Mouse (Mus musculus) R1 (cell line): ENCODE results near the gene Rexo1.
"Not testable (repeated sequence)": the region's sequence is repeated elsewhere in the genome, so short reads cannot be mapped to it uniquely, and the experiment has no call there.

ENCODE experiments used
- DNase-seq: peaks from one replicate; pipeline ENCODE4 v3.0.0-alpha.2; 2018; ENCODE audit warnings: low read depth, low spot score

The Rexo1 gene

DNA sequence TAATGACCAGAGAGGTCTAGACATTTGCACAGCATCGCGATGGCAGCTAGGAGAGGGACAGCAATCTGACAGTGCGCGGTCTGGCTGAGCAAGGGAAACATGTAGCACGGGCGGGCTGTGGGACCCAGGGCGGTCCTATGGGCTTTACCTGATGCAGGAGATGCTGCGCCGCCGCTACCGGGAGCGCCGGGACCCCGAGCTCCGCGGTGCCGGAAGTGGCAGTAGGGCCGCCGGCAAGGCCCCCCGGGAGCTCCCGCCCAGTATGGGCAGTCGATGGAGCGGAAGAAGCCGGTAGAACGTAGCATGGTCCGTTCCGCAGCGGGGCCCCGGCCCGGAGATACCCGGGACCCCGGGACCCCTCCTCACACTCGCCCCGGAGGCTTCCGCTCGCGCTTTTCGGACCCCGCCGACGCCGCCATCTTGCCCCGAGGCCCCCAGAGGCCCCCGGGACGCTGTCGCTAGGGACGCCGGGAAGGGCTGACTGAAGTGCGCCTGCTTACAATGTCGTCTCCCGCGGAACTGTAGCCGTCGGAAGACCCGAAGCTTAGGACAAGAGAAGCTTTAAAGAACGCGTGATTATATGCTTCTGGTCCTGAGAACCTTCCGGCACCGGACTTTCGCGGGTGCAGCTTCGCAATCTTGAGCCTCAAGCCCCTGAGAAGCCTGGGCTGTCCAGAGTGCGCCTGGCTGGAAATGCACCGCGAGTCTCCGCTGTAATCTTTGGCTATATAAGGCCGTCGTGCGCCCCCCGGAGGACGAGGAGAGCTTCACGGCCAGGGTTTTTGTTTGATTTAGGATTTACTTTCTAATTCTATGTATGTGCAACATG, at the start of gene Rexo1:
Gene Rexo1 (minus strand): TSS at position 445 of the 829 bp plus-strand sequence.
- DNase-seq: peak; percentile 96

GRCm38 (mm10) chr10:80611024-80611423, 49.7 kb upstream of the Rexo1 start:
- DNase-seq: peak; percentile 62

DNA sequence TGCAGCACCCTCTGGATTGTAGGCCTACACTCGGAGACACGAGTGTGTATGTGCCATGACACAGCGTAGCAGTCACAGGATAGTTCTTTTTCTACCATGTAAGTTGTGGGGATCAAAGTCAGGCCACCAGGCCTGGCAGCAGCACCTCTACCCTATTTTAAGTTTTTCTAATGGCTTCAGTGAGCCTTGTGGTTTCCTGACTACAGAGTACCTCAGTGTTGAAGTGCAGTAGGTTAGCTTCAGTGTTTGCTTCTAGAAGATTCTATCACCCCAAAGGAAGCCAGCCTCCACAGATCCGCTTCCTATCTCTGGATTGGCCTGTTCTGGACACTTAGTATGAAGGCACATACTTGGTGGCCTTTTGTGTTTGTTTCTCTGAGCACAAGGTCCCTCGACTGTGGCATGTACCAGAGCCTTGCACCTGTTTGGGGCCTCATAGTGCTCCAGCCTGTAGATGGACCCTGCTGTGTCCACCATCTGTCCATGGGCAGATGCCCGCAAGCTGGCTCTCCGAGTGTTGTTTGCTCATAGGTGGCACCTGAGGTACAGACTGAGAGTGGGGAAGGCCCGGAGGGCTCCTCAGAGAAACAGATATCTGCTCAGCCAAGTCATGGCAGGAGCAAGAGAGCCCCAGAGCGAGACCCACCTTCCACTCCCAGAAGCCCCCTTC, 48.9 kb upstream of the Rexo1 start:
- no peak for DNase-seq

- no peak for DNase-seq
Observed at GRCm38 (mm10) chr10:80609269-80609924, 48.0 kb upstream of the Rexo1 start.

- no peak for DNase-seq
Observed at GRCm38 (mm10) chr10:80608435-80608834, 47.1 kb upstream of the Rexo1 start.

DNA sequence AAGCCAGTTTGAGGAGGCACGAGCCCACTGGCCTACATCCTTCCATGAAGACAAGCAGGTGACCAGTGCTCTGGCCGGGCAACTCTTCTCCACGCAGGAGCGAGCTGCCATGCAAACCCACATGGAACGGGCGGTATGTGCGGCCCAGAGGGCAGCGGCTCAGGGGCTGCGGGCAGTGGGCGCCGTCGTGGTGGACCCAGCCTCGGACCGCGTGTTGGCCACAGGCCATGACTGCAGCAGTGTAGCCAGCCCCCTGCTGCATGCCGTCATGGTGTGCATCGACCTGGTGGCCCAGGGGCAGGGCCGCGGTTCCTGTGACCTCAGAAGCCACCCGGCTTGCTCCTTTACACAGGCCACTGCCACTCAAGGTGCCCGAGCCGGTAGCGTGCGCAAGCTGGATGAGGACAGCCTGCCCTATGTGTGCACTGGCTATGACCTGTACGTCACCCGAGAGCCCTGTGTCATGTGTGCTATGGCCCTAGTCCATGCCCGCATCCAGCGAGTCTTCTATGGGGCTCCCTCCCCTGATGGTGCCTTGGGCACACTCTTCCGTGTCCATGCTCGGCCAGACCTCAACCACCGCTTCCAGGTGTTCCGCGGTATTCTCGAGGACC, 45.5 kb upstream of the Rexo1 start:
- DNase-seq: no peak

DNA sequence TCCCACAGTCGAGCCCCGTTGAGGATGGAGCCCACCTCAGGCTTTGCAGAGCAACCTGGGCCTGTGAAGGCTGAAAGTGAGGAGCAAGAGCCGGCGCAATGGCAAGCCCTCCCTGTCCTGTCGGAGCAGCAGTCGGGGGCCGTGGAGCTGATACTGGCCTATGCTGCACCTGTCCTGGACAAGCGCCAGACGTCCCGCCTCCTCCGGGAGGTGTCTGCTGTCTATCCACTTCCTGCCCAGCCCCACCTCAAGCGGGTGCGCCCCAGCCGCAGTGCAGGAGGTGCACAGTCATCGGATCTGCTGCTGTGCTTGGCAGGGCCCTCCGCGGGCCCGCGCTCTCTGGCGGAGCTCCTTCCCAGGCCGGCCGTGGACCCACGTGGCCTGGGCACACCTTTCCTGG, 44.9 kb upstream of the Rexo1 start:
- DNase-seq: peak; percentile 81

DNA sequence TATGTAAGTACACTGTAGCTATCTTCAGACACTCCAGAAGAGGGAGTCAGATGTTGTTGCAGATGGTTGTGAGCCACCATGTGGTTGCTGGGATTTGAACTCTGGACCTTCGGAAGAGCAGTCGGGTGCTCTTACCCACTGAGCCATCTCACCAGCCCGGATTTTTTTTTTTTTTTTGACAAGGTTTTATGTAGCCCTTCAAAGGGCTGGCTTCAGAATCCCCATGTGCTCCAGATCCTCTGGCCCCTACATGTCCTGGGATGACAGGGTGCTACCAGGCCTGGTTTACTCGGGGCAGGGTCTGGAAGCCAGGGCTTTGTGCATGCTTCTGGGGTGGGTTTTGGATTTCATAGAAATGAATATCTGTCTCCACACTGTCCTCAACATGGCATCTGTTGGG, 44.4 kb upstream of the Rexo1 start, which contains the start of gene Gm49322:
Gene Gm49322 (plus strand): TSS at position 301 of the 400 bp plus-strand sequence.
- DNase-seq: not testable (repeated sequence)

- DNase-seq: no peak
Observed at GRCm38 (mm10) chr10:80604988-80605387, 43.6 kb upstream of the Rexo1 start.

DNA sequence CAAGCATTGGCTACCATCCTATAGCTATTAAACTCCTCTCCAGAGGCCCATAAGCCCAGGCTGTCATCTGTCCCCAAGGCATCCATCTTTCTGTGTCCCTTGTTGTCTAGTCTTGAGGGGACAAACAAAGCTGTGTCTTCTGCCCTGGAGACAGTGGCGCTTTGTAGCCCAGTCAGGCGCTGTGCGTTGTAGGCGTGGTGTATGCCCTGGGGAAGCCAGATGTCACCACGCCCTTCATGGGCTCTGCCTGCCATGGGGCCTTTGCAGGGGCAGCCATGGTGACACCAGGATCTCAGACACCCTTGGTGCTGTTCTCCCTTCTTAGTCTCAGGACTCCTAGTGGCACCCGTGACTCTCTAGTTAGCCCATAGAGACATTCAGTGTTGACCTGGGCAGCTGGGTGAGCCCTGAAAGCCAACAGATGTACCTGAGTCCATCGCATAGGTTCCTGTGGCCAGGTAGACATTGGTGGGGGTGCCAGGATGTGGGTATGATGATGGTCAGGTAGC, 42.7 kb upstream of the Rexo1 start:
- DNase-seq: no peak

DNA sequence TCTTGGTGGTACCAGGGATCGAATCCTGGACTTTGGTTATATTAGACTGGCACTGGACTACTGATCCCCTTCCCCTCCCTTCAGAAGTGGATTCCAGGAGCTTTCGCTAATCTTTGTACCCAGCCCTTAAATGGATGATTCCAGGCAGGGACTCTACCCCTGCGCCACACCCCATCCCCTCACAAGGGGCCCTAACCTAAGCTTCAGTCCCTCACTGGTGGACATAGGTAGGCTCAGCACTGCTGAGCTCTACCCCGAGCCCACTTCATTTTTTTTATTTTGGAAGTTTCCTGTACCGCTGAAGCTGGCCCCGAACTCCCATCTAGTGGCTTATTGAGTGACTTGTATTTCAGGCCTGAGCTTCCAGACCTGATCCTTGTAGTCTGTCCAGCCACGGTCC, 42.0 kb upstream of the Rexo1 start:
- DNase-seq: no peak

GRCm38 (mm10) chr10:80602698-80603325, 41.5 kb upstream of the Rexo1 start, which contains the start of the genes Scamp4 and Adat3:
Gene Scamp4, plus strand, starts transcription at chr10:80602872.
Gene Adat3, plus strand, starts transcription at chr10:80602880.
- DNase-seq: peak; percentile 97

GRCm38 (mm10) chr10:80596318-80596717, 35.0 kb upstream of the Rexo1 start:
- DNase-seq: no peak

DNA sequence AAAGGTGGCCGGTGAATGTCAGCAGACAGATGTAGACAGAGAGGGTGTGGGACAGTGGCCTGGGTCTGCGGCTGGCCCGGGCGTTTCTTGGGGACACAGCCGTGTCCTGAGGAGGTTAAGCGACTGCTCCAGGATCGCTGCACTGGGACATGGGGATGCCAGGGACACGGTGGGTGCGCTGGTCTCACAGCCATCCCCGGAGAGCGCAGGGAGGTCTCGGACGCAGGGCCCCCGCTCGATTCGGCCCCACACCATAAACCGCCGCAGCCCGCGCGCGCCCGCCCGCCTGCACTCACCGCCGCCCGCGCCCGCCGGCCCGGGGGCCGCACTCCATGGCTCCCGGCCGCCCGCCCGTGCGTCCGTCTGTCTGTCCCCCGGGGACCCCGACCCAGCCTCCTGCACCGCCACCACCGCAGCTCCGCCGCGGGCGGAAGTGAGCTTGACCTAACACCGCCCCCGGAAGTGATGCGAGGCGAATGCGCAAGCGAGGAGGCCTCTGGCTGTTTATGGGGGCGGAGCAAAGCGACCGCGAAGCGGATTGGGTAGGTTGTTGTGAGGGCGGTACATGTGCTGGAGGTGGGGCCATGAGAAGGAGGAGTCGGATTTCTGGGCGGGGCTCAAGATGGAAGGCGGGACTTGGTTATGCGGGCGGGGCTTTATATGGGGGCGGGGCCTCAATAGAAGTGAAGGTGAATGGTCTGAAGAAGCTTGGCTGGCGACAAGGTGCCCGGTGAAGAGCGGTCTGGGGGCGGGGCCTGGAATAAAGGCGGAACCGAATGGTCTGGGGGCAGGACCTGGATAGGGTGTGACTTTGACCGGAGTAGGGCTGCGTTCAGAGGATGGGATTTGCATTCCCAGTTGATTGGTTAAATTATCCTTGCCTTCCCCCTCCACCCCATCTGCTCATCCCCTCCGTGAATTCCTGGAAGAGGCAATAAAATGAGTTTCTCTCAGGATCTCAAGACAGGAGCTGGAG, 28.8 kb upstream of the Rexo1 start, which contains the start of gene Abhd17a:
Gene Abhd17a (minus strand): TSS at position 463 of the 976 bp plus-strand sequence.
- DNase-seq: peak; percentile 99

DNA sequence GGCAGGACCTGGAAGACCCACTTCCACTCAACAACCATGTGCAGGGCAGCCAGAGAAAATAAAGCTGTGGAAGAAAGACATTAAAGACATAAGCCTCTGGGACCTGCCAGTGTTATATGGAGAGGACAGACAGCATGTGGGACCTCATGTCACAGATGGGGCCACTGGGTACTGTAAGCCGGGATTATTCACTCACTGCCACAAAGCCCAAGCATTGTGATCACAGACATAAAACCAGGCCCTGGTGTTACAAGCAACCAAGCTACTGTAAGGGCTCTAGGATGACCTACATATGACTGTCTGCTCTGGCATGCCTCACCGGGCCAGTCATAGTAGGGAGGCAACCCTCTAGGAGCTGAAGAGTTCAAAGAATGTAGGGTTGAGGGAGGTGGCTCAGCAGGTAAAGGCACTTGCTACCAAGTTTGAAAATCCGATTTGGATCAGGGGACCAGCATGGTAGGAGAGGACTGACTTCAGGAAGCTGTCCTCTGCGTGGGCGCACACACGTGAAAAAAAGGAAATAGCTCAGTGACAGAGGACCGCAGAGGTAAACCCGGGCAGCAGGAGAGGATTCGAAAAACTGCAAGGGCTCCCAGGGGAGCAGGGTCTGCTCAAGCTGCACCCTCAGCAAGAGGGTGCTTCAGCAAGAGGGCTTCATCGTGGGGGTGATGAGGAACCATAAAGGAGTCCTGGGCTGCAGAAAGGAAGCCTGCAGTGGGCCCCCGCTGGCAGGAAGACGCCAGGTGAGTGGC, 27.9 kb upstream of the Rexo1 start:
- no peak for DNase-seq

- DNase-seq: no peak
Observed at GRCm38 (mm10) chr10:80587305-80587657, 25.9 kb upstream of the Rexo1 start.

- no peak for DNase-seq
Observed at GRCm38 (mm10) chr10:80586407-80587304, 25.3 kb upstream of the Rexo1 start.

GRCm38 (mm10) chr10:80585581-80585980, 24.2 kb upstream of the Rexo1 start:
- DNase-seq: no peak
